Mouse (Mus musculus) E14TG2a.4 (cell line): ENCODE results near the gene Kcnip3.

ENCODE experiments used
- CTCF ChIP-seq: conservative IDR thresholded peaks from 2 replicates; pipeline ENCODE4 v1.5.1; 2014; ENCODE audit warnings: low read length
- NANOG ChIP-seq: IDR thresholded peaks from 2 replicates; pipeline ENCODE4 v1.6.1; 2014; ENCODE audit warnings: borderline replicate concordance, low read length, mixed read lengths
- POU5F1 ChIP-seq: IDR thresholded peaks from 2 replicates; pipeline ENCODE4 v1.6.1; 2014; ENCODE audit warnings: low read length, borderline replicate concordance

- TF ChIP-seq CTCF (no peak), NANOG (no peak), POU5F1 (no peak)
Observed at GRCm38 (mm10) chr2:127446847-127447246, 75.0 kb downstream of the Kcnip3 start.
